Mouse (Mus musculus) limb, embryonic 13.5 days (tissue): Measurements from ENCODE around the gene Haus7. TPM values are rescaled to one million over a fixed set of nuclear protein-coding genes. Genes with fewer than 3 reads are reported as not detected.

Experiments used
- ATAC-seq: fragments of 200-750 bp; cut with Nextera tagmentation; 2 replicates; pipeline ENCODE4 v1.8.0; 2017; ENCODE audit warnings: low read depth, moderate number of reproducible peaks, moderate TSS enrichment; ENCODE audit not compliant: low FRiP score
- H3K27ac ChIP-seq: fragments of 300-500 bp; sonication (generic); 2 replicates; pipeline ENCODE4 v1.5.1; 2015; ENCODE audit warnings: inconsistent platforms, mild to moderate bottlenecking, moderate library complexity
- H3K27me3 ChIP-seq: fragments of 300-500 bp; sonication (generic); 2 replicates; pipeline ENCODE4 v1.6.1; 2015; ENCODE audit warnings: mild to moderate bottlenecking, inconsistent platforms
- H3K36me3 ChIP-seq: fragments of 300-500 bp; sonication (generic); 2 replicates; pipeline ENCODE4 v1.6.1; 2015; ENCODE audit warnings: inconsistent platforms, mild to moderate bottlenecking, moderate library complexity
- H3K4me1 ChIP-seq: fragments of 300-500 bp; sonication (generic); 2 replicates; pipeline ENCODE4 v1.6.1; 2015; ENCODE audit warnings: inconsistent platforms
- H3K4me2 ChIP-seq: fragments of 300-500 bp; sonication (generic); replicated peaks from 2 replicates; pipeline ENCODE4 v1.6.1; 2015; ENCODE audit warnings: inconsistent platforms, mild to moderate bottlenecking, moderate library complexity
- H3K4me3 ChIP-seq: fragments of 300-500 bp; sonication (generic); 2 replicates; pipeline ENCODE4 v1.5.1; 2015; ENCODE audit warnings: moderate library complexity, mild to moderate bottlenecking, inconsistent platforms
- H3K9ac ChIP-seq: fragments of 300-500 bp; sonication (generic); 2 replicates; pipeline ENCODE4 v1.6.1; 2015; ENCODE audit warnings: mild to moderate bottlenecking, inconsistent platforms
- H3K9me3 ChIP-seq: fragments of 300-500 bp; sonication (generic); 2 replicates; pipeline ENCODE4 v1.6.1; 2016; ENCODE audit warnings: inconsistent platforms
- WGBS: fragments of 180-500 bp; shearing (Covaris S2); methylation state at CpG from one replicate; pipeline ENCODE4 v1.1.7; 2015; 5-methylcytosine and 5-hydroxymethylcytosine counted together
- polyA plus RNA-seq: library from polyadenylated mRNA; unstranded; fragments of >200 nt; fragmentation: Nextera tagmentation; extraction: Ambion mirVana; gene quantifications from 2 replicates; pipeline ENCODE4 v1.2.1, GENCODE M21; 2015

The Haus7 gene
- polyA plus RNA-seq, 1 experiment from 2014 or later, result 77.0 TPM

DNA sequence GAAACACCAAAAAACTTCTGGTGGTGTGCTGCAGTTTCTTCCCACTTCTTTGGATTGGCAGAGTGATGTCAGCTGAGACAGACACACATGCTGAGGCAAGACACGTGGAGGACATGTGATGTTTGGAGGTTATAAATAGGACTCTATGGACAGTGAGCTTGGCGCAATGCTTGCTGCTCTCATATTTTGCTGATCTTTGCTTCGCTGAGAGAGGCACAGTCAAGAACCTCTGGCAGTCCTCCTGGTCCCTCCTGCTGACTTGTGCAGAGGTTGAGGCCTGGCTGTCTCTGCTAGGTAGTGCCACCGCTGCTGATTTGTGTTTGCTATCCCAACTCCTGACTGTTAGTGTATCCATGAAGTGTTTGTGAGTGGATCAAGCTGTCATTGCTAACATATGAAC lies 67.4 kb downstream of the Haus7 start:
- no peaks in the 10 kb centered on the region for H3K36me3 ChIP-seq
- H3K4me3 ChIP-seq, result no peak overlapping the region
- H3K4me1 ChIP-seq, result no peaks in the 10 kb centered on the region
- ATAC-seq, result no peak
- H3K4me2 ChIP-seq, result no peak overlapping the region
- 76% methylated on average over 4 of the region's 4 CpGs for WGBS
- H3K27ac ChIP-seq, result no peak overlapping the region
- peaks cover 15% of the 10 kb centered on the region; the same call in 1 of the 2 replicates for H3K27me3 ChIP-seq
- H3K9ac ChIP-seq, result no peak overlapping the region
- no peaks in the 10 kb centered on the region for H3K9me3 ChIP-seq

Other genes starting within 250 kb of the Haus7 start
- 0.56 and 1.2 TPM in 2 replicates for gene Xlr4b, start 244.7 kb downstream of the Haus7 start, polyA plus RNA-seq
- gene F8a, start 230.8 kb downstream of the Haus7 start, polyA plus RNA-seq, result 10.9 and 12.1 TPM in 2 replicates
- not detected in 2 replicates for gene Xlr4c, start 215.9 kb downstream of the Haus7 start, polyA plus RNA-seq
- gene Xlr3c, start 193.7 kb downstream of the Haus7 start, polyA plus RNA-seq, result 0.13 and 0.51 TPM in 2 replicates
- gene Xlr5a, start 166.1 kb downstream of the Haus7 start, polyA plus RNA-seq, result 0.09 TPM in 1 of 2 replicates, not detected in the other
- gene Xlr5c, start 166.1 kb downstream of the Haus7 start, polyA plus RNA-seq, result not detected in 2 replicates
- gene Gm45015, start 122.2 kb downstream of the Haus7 start, polyA plus RNA-seq, result not detected in 2 replicates
- 19.6 and 23.3 TPM in 2 replicates for gene Zfp275, start 116.4 kb downstream of the Haus7 start, polyA plus RNA-seq
- not detected in 2 replicates for gene Gm18336, start 60.3 kb downstream of the Haus7 start, polyA plus RNA-seq
- 0.27 and 0.37 TPM in 2 replicates for gene Zfp92, start 47.9 kb downstream of the Haus7 start, polyA plus RNA-seq
- gene Trex2, start 23.7 kb downstream of the Haus7 start, polyA plus RNA-seq, result not detected in 2 replicates
- gene Bgn, start 24.6 kb upstream of the Haus7 start, polyA plus RNA-seq, result 67.7 and 68.8 TPM in 2 replicates
- 0.24 and 0.31 TPM in 2 replicates for gene Atp2b3, start 44.0 kb upstream of the Haus7 start, polyA plus RNA-seq
- 22.6 and 23.2 TPM in 2 replicates for gene Dusp9, start 180.4 kb upstream of the Haus7 start, polyA plus RNA-seq
- 21.7 TPM in 2 replicates for gene Pnck, start 201.1 kb upstream of the Haus7 start, polyA plus RNA-seq
- 8.3 and 8.8 TPM in 2 replicates for gene Slc6a8, start 214.1 kb upstream of the Haus7 start, polyA plus RNA-seq